Mouse (Mus musculus): Measurements from ENCODE around the gene Prkrip1. TPM values are rescaled to one million over a fixed set of nuclear protein-coding genes. Genes with fewer than 3 reads are reported as not detected.

Gene Prkrip1
- polyA plus RNA-seq, 1 experiment: 48.3 TPM

DNA sequence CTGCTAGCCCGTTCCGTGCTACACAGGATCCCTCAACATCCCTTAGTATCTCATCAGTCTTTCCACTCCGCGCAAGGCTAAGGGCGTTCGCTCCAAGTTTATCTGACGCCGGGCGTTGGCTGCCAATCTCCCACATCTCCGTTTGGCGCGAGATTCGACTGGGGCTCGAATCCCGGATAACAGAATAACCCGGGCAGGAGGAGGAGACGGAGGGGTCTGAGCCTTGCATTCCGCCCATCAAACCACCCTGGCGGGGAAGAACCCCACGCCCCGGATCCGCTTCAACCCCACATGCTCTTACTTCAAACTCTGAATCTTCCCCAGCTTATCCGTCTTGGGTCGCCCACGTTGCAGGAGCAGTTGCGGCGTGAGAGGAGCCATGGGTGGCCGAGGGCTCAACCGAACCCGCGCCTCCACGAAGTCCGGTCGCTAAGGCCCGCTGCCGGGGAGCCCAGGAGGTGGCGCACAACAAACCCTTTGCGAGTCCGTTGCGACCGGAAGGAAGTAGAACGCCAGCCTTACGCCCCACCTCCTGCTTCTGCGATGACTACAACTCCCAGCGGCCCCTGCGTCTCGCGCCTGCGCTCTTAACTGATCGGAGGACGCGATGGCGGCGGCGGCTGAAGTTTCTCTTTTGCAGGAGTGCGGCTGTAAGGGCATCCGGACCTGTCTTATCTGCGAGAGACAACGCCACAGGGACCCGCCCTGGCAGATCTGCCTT is 63.0 kb downstream of the Prkrip1 start, which contains the start of the genes Lrwd1 and Alkbh4:
Lrwd1 (minus strand) TSS at position 504 of the 721 bp plus-strand sequence.
Alkbh4 (plus strand) TSS at position 576 of the 721 bp plus-strand sequence.
- Histone ChIP-seq H3K4me1 (ENCODE audit: control insufficient read depth, insufficient read depth, low read length) (peaks cover 5% of the 10 kb centered on the region), H3K36me3 (ENCODE audit: control insufficient read depth, insufficient read depth, low read length, poor library complexity, severe bottlenecking) (no peaks in the 10 kb centered on the region), H3K9me3 (replicated peaks; ENCODE audit: control insufficient read depth, insufficient read depth, low read length, poor library complexity, severe bottlenecking) (no peaks in the 10 kb centered on the region), H3K27ac (ENCODE audit: insufficient read depth, low read length) (no peak within 1 kb of the TSS), H3K4me3 (ENCODE audit: low read depth, low read length) (peak within 1 kb of the TSS; percentile 97), H3K27me3 (ENCODE audit: control insufficient read depth, insufficient read depth, low read length, poor library complexity, severe bottlenecking) (no peaks in the 10 kb centered on the region), H3K9ac (ENCODE audit: low read depth, poor library complexity, severe bottlenecking) (peak within 1 kb of the TSS; percentile 82)
- TF ChIP-seq CTCF (IDR thresholded peaks at IDR 0.05; ENCODE audit: low read depth, low read length): peak; percentile 66
- TF ChIP-seq EP300 (IDR thresholded peaks at IDR 0.05; ENCODE audit: insufficient read depth, low read depth, low read length): no peak
- peak; percentile 69 for TF ChIP-seq POLR2A (IDR thresholded peaks at IDR 0.05; ENCODE audit: insufficient read depth, low read length)

Other genes with a start within 250 kb of the Prkrip1 start
- 6.3 and 9.5 TPM in 2 replicates for gene Ssc4d, start 224.4 kb downstream of the Prkrip1 start, polyA plus RNA-seq (2011; ENCODE audit: insufficient read depth, insufficient read length, low read depth, missing spikeins)
- 2.0 and 2.4 TPM in 2 replicates for gene Zp3, start 218.9 kb downstream of the Prkrip1 start, polyA plus RNA-seq (2011; ENCODE audit: insufficient read depth, insufficient read length, low read depth, missing spikeins)
- gene Dtx2, start 204.2 kb downstream of the Prkrip1 start, polyA plus RNA-seq (2011; ENCODE audit: insufficient read depth, insufficient read length, low read depth, missing spikeins): 23.7 and 25.0 TPM in 2 replicates
- 0.34 and 0.38 TPM in 2 replicates for gene Upk3b, start 160.5 kb downstream of the Prkrip1 start, polyA plus RNA-seq (2011; ENCODE audit: insufficient read depth, insufficient read length, low read depth, missing spikeins)
- 2.7 and 3.7 TPM in 2 replicates for gene Upk3bl, start 144.5 kb downstream of the Prkrip1 start, polyA plus RNA-seq (2011; ENCODE audit: insufficient read depth, insufficient read length, low read depth, missing spikeins)
- gene Rasa4, start 115.0 kb downstream of the Prkrip1 start, polyA plus RNA-seq (2011; ENCODE audit: insufficient read depth, insufficient read length, low read depth, missing spikeins): 5.9 and 6.6 TPM in 2 replicates
- 90.7 and 92.6 TPM in 2 replicates for gene Polr2j, start 82.3 kb downstream of the Prkrip1 start, polyA plus RNA-seq (2011; ENCODE audit: insufficient read depth, insufficient read length, low read depth, missing spikeins)
- gene Lrwd1, start 62.9 kb downstream of the Prkrip1 start, polyA plus RNA-seq (2011; ENCODE audit: insufficient read depth, insufficient read length, low read depth, missing spikeins): 49.1 and 54.6 TPM in 2 replicates
- gene Alkbh4, start 62.8 kb downstream of the Prkrip1 start, polyA plus RNA-seq (2011; ENCODE audit: insufficient read depth, insufficient read length, low read depth, missing spikeins): 8.7 and 10.6 TPM in 2 replicates
- gene Orai2, start 28.2 kb downstream of the Prkrip1 start, polyA plus RNA-seq (2011; ENCODE audit: insufficient read depth, insufficient read length, low read depth, missing spikeins): 1.5 and 1.7 TPM in 2 replicates
- gene Sh2b2, start 47.6 kb upstream of the Prkrip1 start, polyA plus RNA-seq (2011; ENCODE audit: insufficient read depth, insufficient read length, low read depth, missing spikeins): 2.3 and 2.7 TPM in 2 replicates

Measured in ES-Bruce4 (cell line).